Mouse (Mus musculus): ENCODE measurements at regions not wholly inside any gene's neighbourhood (a gene's known extent, or its start where the extent isn't known, plus 50 kb on each side); places are given as distances from the start of the nearest gene placed in this dataset.

DNA sequence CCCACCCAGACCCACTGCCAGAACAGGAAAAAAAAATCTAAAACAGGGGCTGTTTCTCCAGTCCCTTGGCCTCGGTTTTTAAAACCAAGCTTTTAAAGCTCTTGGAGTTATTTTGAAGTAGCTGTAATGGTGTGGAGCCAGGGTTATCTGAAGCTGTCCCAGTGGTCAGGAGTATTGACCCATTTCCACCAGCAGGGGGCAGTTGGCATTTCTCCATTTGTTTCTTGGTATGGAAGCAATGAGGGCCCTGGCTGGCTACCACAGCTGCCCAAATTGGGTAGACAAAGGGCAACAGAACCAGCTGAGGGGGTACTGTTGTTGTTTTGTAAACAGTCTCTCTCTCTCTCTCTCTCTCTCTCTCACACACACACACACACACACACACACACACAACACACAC is 206.7 kb upstream of the Jade1 start:
- Histone ChIP-seq H3K9ac (ENCODE audit: low read depth, low read length) (no peak overlapping the region), H3K4me1 (ENCODE audit: control insufficient read depth, low read depth, low read length) (no peaks in the 10 kb centered on the region), H3K27ac (ENCODE audit: low read length) (no peak overlapping the region), H3K27me3 (ENCODE audit: control insufficient read depth, insufficient read depth, low read depth, low read length) (no peaks in the 10 kb centered on the region), H3K9me3 (replicated peaks; ENCODE audit: control insufficient read depth, low read length) (no peaks in the 10 kb centered on the region), H3K36me3 (ENCODE audit: control insufficient read depth, insufficient read depth) (no peaks in the 10 kb centered on the region), H3K4me2 (ENCODE audit: low read depth, low read length) (no peak overlapping the region), H3K4me3 (ENCODE audit: low read depth, low read length) (no peak overlapping the region)
- 51% methylated on average over 1 of the region's 1 CpGs for WGBS (ENCODE audit: insufficient replicate concordance)
- no peak for ATAC-seq (ENCODE audit: low read depth)

GRCm38 (mm10) chr3:41346863-41347262 is 208.7 kb upstream of the Jade1 start:
- no peak for ATAC-seq (ENCODE audit: low read depth)
- no peaks in the 10 kb centered on the region for H3K9me3 ChIP-seq (replicated peaks; ENCODE audit: control insufficient read depth, low read length)
- H3K27ac ChIP-seq (ENCODE audit: low read length), result no peak overlapping the region
- no peaks in the 10 kb centered on the region for H3K27me3 ChIP-seq (ENCODE audit: control insufficient read depth, insufficient read depth, low read depth, low read length)
- no peaks in the 10 kb centered on the region for H3K36me3 ChIP-seq (ENCODE audit: control insufficient read depth, insufficient read depth)
- H3K4me3 ChIP-seq (ENCODE audit: low read depth, low read length), result no peak overlapping the region
- no peak overlapping the region for H3K9ac ChIP-seq (ENCODE audit: low read depth, low read length)
- H3K4me2 ChIP-seq (ENCODE audit: low read depth, low read length), result no peak overlapping the region
- WGBS (ENCODE audit: insufficient replicate concordance), result 59% methylated on average over 5 of the region's 5 CpGs
- H3K4me1 ChIP-seq (ENCODE audit: control insufficient read depth, low read depth, low read length), result no peaks in the 10 kb centered on the region

- no peaks in the 10 kb centered on the region for H3K4me1 ChIP-seq (ENCODE audit: control insufficient read depth, low read depth, low read length)
- no peak overlapping the region for H3K27ac ChIP-seq (ENCODE audit: low read length)
- 75% methylated on average over 2 of the region's 2 CpGs for WGBS (ENCODE audit: insufficient replicate concordance)
- H3K4me3 ChIP-seq (ENCODE audit: low read depth, low read length), result no peak overlapping the region
- no peak for ATAC-seq (ENCODE audit: low read depth)
- no peaks in the 10 kb centered on the region for H3K36me3 ChIP-seq (ENCODE audit: control insufficient read depth, insufficient read depth)
- no peak overlapping the region for H3K9ac ChIP-seq (ENCODE audit: low read depth, low read length)
- no peak overlapping the region for H3K4me2 ChIP-seq (ENCODE audit: low read depth, low read length)
- no peaks in the 10 kb centered on the region for H3K27me3 ChIP-seq (ENCODE audit: control insufficient read depth, insufficient read depth, low read depth, low read length)
- no peaks in the 10 kb centered on the region for H3K9me3 ChIP-seq (replicated peaks; ENCODE audit: control insufficient read depth, low read length)
Observed at GRCm38 (mm10) chr3:41343431-41343830, 212.1 kb upstream of the Jade1 start.

GRCm38 (mm10) chr3:41332481-41332880 is 223.1 kb upstream of the Jade1 start:
- Histone ChIP-seq H3K27ac (ENCODE audit: low read length) (no peak overlapping the region), H3K4me3 (ENCODE audit: low read depth, low read length) (no peak overlapping the region), H3K4me1 (ENCODE audit: control insufficient read depth, low read depth, low read length) (no peaks in the 10 kb centered on the region), H3K9ac (ENCODE audit: low read depth, low read length) (no peak overlapping the region), H3K9me3 (replicated peaks; ENCODE audit: control insufficient read depth, low read length) (no peaks in the 10 kb centered on the region), H3K4me2 (ENCODE audit: low read depth, low read length) (no peak overlapping the region), H3K36me3 (ENCODE audit: control insufficient read depth, insufficient read depth) (no peaks in the 10 kb centered on the region), H3K27me3 (ENCODE audit: control insufficient read depth, insufficient read depth, low read depth, low read length) (no peaks in the 10 kb centered on the region)
- no peak for ATAC-seq (ENCODE audit: low read depth)
- 48% methylated on average over 7 of the region's 7 CpGs for WGBS (ENCODE audit: insufficient replicate concordance)

GRCm38 (mm10) chr3:41330356-41330755 is 225.2 kb upstream of the Jade1 start:
- Histone ChIP-seq H3K9ac (ENCODE audit: low read depth, low read length) (no peak overlapping the region), H3K36me3 (ENCODE audit: control insufficient read depth, insufficient read depth) (no peaks in the 10 kb centered on the region), H3K27me3 (ENCODE audit: control insufficient read depth, insufficient read depth, low read depth, low read length) (no peaks in the 10 kb centered on the region), H3K4me3 (ENCODE audit: low read depth, low read length) (no peak overlapping the region), H3K27ac (ENCODE audit: low read length) (no peak overlapping the region), H3K9me3 (replicated peaks; ENCODE audit: control insufficient read depth, low read length) (no peaks in the 10 kb centered on the region), H3K4me1 (ENCODE audit: control insufficient read depth, low read depth, low read length) (no peaks in the 10 kb centered on the region), H3K4me2 (ENCODE audit: low read depth, low read length) (no peak overlapping the region)
- ATAC-seq (ENCODE audit: low read depth), result no peak
- WGBS (ENCODE audit: insufficient replicate concordance), result 51% methylated on average over 5 of the region's 5 CpGs

DNA sequence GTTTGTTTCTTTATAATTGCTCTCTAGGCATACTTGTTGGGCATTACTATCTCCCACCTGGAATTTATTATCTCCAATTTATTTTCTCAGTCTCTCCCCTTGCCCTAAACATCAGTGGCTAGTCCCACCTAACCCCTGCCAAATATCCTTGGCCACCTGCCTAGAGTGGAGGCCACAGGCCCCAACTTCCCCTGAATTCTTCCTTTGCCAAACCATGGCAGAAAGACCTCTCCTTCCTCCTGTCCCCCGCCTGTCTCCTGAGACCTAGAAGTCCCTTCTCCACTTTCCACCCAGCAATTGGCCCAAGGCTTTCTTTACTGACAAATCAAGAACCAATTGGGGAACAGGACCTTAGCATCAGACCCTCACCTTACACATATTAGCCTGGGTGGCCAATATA is 226.7 kb upstream of the Jade1 start:
- ATAC-seq (ENCODE audit: low read depth), result no peak
- no peaks in the 10 kb centered on the region for H3K27me3 ChIP-seq (ENCODE audit: control insufficient read depth, insufficient read depth, low read depth, low read length)
- H3K36me3 ChIP-seq (ENCODE audit: control insufficient read depth, insufficient read depth), result no peaks in the 10 kb centered on the region
- H3K4me2 ChIP-seq (ENCODE audit: low read depth, low read length), result no peak overlapping the region
- H3K9ac ChIP-seq (ENCODE audit: low read depth, low read length), result no peak overlapping the region
- no peak overlapping the region for H3K4me3 ChIP-seq (ENCODE audit: low read depth, low read length)
- no peak overlapping the region for H3K27ac ChIP-seq (ENCODE audit: low read length)
- H3K9me3 ChIP-seq (replicated peaks; ENCODE audit: control insufficient read depth, low read length), result no peaks in the 10 kb centered on the region
- 32% methylated on average over 1 of the region's 1 CpGs for WGBS (ENCODE audit: insufficient replicate concordance)
- no peaks in the 10 kb centered on the region for H3K4me1 ChIP-seq (ENCODE audit: control insufficient read depth, low read depth, low read length)

GRCm38 (mm10) chr3:41326211-41327104 is 229.1 kb upstream of the Jade1 start:
- no peak overlapping the region for H3K27ac ChIP-seq (ENCODE audit: low read length)
- no peak overlapping the region for H3K9ac ChIP-seq (ENCODE audit: low read depth, low read length)
- no peak for ATAC-seq (ENCODE audit: low read depth)
- no peaks in the 10 kb centered on the region for H3K9me3 ChIP-seq (replicated peaks; ENCODE audit: control insufficient read depth, low read length)
- H3K4me3 ChIP-seq (ENCODE audit: low read depth, low read length), result no peak overlapping the region
- no peaks in the 10 kb centered on the region for H3K4me1 ChIP-seq (ENCODE audit: control insufficient read depth, low read depth, low read length)
- H3K27me3 ChIP-seq (ENCODE audit: control insufficient read depth, insufficient read depth, low read depth, low read length), result no peaks in the 10 kb centered on the region
- H3K4me2 ChIP-seq (ENCODE audit: low read depth, low read length), result no peak overlapping the region
- H3K36me3 ChIP-seq (ENCODE audit: control insufficient read depth, insufficient read depth), result no peaks in the 10 kb centered on the region
- WGBS (ENCODE audit: insufficient replicate concordance), result 33% methylated on average over 12 of the region's 12 CpGs

DNA sequence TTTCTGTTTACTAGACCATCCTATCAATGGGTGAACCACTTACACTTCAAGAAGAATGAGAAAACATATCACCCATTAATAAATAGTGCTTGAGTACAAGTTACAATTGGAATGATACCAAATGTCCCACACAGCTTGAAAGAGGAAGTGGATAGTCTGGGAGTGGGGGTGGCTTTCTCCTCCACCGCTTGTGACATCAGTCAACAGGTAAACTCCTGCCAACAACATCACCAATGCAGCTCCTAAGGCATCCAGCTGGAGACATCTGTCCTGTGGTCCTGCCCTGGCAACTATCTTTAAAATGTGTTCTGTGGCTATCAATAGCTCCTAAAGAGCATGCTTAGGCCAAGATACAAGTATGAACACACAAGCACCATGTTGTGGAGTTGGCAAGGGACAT is 233.7 kb upstream of the Jade1 start:
- Histone ChIP-seq H3K9me3 (replicated peaks; ENCODE audit: control insufficient read depth, low read length) (no peaks in the 10 kb centered on the region), H3K27me3 (ENCODE audit: control insufficient read depth, insufficient read depth, low read depth, low read length) (no peaks in the 10 kb centered on the region), H3K4me2 (ENCODE audit: low read depth, low read length) (no peak overlapping the region), H3K9ac (ENCODE audit: low read depth, low read length) (no peak overlapping the region), H3K27ac (ENCODE audit: low read length) (no peak overlapping the region), H3K4me3 (ENCODE audit: low read depth, low read length) (no peak overlapping the region), H3K4me1 (ENCODE audit: control insufficient read depth, low read depth, low read length) (no peaks in the 10 kb centered on the region), H3K36me3 (ENCODE audit: control insufficient read depth, insufficient read depth) (no peaks in the 10 kb centered on the region)
- WGBS (ENCODE audit: insufficient replicate concordance), result 57% methylated on average over 1 of the region's 1 CpGs
- no peak for ATAC-seq (ENCODE audit: low read depth)

- Histone ChIP-seq H3K4me2 (ENCODE audit: low read depth, low read length) (no peak overlapping the region), H3K9ac (ENCODE audit: low read depth, low read length) (no peak overlapping the region), H3K36me3 (ENCODE audit: control insufficient read depth, insufficient read depth) (no peaks in the 10 kb centered on the region), H3K4me3 (ENCODE audit: low read depth, low read length) (no peak overlapping the region), H3K27ac (ENCODE audit: low read length) (no peak overlapping the region), H3K9me3 (replicated peaks; ENCODE audit: control insufficient read depth, low read length) (no peaks in the 10 kb centered on the region), H3K27me3 (ENCODE audit: control insufficient read depth, insufficient read depth, low read depth, low read length) (no peaks in the 10 kb centered on the region), H3K4me1 (ENCODE audit: control insufficient read depth, low read depth, low read length) (no peaks in the 10 kb centered on the region)
- ATAC-seq (ENCODE audit: low read depth), result no peak
- WGBS (ENCODE audit: insufficient replicate concordance), result 47% methylated on average over 5 of the region's 5 CpGs
Observed at GRCm38 (mm10) chr3:41319214-41319856, 236.2 kb upstream of the Jade1 start.

All from liver, embryonic 16.5 days (tissue).